Mouse (Mus musculus) mature B cell (primary cell): Measurements from ENCODE around the gene Tcaf1.

Experiments
- in situ Hi-C: fragments of 300-500 bp; cut with MboI; formaldehyde crosslinking; loops from 2 replicates; pipeline ENCODE4 v1.14.3; 2019

Gene Tcaf1

DNA sequence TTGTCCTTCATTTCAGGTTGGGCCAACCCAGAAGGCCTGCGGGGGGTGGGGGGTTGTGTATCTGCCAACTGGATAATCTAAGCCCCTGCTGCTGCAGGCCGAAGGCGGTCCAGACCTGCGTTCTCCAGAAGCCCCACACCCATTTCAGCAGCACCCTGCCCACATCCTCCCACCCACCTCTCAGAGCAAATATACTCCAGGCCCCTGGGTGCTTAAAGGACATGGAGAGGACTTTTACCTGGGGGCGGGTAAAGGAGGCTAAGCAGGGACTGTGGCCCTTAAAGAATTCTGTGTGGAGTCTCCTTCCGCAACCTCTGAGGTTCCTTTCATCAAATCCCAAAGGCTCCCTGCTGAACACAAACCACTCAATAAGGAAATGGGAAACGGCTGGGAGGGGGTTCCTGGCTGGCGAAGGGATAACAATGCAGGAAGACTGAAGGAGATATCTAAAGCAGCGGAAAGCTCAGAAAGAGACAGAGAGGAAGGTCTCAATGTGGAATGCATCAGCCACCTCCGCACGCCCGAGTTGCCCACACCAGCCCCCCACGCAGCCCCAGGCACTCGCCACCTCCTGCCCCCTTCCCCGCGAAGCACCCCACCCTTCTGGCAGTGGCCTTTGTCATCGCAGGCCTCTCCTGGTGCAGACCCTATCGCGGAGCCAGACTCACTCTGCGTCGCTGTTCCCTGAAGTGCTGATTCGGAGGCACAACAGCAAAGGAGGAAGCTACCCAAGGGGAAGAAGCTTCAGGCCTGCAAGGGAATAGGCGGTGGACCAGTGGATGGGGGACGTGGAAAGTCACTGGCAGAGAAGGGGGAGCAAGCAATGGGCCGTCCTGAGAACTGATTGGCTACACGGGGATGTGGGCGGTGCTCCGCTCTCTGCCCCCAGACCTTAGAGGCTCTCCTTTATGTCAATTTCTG, at the start of gene Tcaf1:
Gene Tcaf1, minus strand, starts transcription at position 798 of the 921 bp plus-strand sequence.
- in situ Hi-C loops, result no loop called here

DNA sequence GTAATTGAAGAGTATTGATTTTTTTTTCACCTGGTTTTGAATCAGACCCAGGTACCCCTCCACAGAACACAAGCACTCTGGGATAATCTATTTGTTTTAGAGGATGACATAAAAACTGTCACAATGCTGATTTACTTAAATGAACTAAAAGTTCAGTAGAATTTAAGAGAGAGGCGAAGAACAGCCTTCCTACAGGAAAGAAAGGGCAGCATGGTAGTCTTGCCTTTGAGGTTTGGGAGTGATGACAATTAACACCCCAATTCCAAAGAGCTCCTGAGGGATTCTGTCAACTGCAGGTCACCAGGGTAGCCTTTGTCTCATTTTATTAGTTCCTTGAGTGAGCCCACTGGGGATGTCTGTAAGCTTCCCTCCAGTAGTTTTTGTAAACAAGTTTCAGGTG, 46.2 kb upstream of the Tcaf1 start, which contains the start of gene Olfr38:
Gene Olfr38, plus strand, starts transcription at position 301 of the 400 bp plus-strand sequence.
- in situ Hi-C loops, result no loop called here

DNA sequence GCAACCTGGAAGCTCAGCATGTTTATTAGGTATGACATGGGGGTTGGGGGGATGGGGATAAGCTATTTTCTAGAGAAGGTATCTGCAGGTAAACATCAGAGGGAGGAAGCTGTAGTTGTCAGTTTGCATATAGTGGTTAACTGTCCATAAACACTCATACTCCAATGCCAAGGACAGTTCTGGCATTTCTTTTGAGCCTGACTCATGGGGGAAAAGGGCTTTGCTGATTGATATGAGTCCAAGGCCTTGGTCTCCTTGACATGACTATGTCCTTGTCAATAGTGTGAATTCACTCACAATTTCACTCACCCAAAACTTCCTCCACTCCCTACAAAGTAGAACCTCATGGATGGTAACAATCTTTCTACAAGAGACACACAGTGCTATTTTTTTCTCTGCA, 38.0 kb upstream of the Tcaf1 start:
- in situ Hi-C loops, result no loop called here

DNA sequence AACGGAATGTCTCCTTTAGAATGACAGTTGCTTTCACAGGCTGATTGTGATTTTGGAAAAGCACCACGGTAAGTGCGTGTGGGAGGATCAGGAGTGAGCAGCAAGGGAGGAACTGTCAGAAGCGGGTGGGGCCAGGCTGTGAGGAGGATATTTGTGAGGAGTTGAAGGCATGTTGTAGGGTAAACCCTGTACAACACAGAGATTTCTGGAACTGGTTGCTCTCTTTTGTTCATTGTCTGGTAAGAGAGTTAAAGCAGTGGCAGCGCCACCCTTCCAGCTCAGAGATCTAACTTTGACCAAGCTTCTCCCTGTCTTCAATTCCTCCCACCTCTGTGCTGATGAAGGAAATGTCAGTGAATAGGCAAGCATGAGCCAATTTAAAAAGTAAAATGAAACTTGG, 32.4 kb upstream of the Tcaf1 start:
- in situ Hi-C loops, result no loop called here

DNA sequence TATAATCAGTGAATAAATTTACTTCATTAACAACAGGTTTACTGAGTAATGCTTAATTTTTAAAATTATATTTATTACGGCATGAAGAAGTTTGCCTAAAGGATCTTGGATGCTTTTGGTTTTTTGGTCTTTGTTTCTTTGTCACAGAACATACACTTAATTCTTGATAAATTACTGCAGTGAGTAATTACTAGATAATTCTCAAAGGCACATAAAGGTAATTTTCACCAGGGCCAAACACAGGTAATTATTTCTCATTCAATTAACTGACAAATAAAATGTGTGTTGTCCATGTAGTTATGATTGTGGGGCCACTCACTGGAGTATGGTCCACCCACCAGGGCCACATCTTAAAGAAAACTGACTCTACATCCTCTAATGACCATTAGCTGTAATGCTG, 29.2 kb upstream of the Tcaf1 start, which contains the start of gene Olfr453:
Gene Olfr453, plus strand, starts transcription at position 301 of the 400 bp plus-strand sequence.
- in situ Hi-C loops, result no loop called here

DNA sequence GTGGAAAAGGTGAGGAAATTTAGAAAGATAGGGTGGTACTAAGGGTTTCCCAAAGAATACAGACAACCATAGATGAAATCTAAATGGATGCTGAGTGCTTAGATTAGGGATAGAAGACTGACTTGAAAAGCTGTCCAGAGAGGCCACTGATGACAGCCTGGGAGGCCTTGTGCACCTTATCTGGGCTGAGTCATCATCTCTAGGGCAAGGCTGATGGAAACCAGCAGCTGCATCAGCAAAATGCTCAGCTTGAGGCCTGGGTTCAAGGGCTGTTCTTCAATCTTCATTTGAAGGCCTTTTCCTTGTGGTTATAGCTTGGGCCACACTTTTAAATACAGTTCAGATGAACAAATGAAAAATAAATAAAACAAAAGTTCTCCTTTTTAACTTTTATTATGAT, 8.1 kb upstream of the Tcaf1 start:
- in situ Hi-C loops, result no loop called here

DNA sequence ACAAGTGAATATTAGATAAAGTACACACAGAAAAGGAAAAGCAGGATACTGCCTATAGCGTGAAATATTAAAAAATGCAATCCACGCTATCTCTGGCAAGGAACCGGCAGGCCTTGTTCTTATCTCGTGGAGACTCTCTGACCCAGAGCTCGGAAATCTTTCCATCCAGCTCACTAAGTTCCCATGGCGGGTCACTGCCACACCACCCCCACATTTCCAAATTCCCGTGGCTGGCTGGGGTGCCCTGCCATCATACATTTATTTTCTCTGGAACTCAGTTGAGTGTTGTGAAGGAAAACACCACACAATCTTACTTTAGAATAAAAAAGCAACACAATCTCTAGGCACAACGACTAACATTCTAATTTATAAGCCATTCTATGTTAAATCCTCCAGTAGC, 4.8 kb upstream of the Tcaf1 start:
- in situ Hi-C loops, result no loop called here

DNA sequence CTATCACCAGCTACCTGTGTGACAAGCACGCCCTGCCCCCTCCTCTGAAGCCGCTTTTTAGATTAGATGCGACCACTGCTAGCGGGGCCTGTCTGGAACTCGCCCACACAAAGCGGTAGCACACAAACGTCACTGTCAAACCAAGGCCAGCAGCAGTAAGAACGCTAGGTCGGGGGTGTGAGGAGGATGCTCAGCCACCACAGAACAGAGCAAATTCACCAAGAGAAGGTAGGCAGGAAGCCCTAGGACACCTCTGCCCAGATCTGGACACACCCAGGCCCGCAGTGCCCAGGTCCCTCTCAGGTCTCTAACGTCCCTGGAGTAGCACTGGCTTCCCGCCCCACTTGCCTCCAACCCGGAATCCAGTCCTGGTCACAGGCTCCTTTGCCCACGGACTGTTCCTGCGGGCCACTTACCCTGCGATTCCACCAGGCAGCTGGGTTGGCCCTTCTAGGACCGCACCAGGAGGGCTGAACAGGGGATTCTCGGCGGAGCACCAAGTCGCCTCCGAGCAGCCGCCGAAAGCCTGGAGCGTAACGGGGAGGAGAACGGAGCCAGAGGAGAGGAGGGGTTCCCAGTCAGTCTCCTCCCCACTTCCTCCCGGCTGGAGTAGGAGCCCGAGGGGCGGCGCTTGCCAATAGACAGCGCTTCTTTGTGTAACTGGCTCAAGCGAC, 17.2 kb downstream of the Tcaf1 start:
- in situ Hi-C loops, result no loop called here

DNA sequence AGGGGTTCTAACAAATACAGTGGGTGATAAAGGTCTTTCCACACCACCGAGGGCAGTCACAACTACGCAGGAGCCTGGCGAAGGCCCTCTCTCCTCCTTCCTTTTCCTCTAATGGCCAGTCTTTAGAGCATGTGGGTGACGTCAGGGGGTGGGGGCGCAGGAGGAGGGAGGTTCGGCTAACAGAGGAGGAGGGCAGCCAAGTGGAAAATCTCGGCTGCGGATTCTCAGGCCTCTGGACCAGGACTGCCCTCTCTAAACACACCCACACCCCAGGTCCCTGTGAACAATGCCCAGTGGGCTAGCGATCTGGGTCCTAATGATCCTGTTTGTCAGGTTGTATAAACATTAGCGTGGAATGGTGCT, 17.8 kb downstream of the Tcaf1 start:
- in situ Hi-C loops, result no loop called here

DNA sequence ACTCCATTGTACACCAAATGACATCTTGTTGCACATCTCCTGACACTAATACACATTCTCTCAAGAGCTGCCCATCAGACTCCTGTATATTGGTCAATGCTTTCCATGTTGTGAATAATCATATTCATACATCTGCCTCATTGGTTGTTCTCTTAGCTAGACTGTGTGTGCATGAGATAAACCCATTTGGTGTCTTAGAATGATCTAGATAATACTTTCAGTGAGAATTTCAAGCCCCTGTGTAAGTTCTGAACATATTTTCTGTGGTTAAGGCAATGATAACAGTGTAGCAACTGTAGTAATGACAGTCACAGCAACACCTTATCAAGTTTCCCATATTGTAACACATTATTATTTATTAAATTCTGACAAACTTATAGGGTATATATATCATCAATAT, 20.1 kb downstream of the Tcaf1 start:
- in situ Hi-C loops, result no loop called here

DNA sequence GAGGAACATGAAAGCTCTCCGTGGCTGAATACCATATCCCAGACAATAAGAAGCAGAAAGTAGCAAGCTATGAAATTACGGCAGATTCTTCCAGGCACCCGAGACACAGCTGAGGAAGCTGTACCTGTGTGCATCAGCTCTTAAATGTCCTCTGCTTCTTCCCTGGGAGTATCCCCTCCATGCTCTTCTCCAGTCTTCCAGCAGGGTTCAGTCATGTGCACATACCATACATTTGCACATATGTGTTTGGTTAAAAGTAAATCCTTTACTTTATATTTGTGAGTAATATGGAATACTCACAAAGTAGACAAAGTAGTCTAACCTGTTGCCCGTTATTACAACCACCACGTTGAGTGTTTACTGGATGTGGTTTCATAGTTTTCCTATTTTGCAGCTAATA, 22.0 kb downstream of the Tcaf1 start:
- in situ Hi-C loops, result no loop called here

DNA sequence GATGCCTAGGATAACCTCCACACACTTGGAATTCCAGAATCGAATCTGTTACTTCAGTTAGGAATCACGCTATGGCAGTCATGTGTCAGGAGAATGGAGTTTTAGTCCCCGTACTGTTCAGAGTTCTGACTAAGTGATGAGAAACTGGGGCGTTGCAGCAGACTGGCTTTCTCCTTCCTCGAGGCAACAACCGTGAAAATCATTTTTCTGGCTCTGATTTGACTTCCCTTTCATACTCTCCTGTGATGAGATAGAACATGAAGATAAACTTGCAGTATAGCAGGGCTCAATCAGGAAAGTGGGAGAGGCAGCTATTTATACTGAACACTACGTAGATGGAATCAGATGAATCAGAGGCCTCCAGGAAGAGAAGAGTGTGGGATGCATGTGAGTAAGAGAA, 29.8 kb downstream of the Tcaf1 start:
- in situ Hi-C loops, result no loop called here

DNA sequence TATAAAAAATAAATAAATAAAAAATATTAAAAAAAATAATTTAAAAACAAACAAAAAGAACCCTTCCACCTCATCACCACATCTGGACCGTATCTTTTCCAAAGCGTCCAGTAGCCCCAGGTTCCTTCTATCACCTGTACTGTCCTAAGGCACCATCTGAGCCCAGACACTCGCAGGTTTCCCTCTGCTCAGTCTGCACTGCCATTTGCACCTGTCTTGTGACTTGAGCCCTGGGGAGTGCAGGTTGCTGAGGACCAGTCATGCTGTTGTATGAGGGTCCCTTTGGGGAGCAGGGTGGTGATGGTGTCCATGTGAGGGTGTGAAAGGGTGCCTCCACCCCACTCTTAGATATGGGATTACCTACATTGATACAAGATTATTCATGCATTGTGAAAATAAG, 33.9 kb downstream of the Tcaf1 start:
- in situ Hi-C loops, result no loop called here

DNA sequence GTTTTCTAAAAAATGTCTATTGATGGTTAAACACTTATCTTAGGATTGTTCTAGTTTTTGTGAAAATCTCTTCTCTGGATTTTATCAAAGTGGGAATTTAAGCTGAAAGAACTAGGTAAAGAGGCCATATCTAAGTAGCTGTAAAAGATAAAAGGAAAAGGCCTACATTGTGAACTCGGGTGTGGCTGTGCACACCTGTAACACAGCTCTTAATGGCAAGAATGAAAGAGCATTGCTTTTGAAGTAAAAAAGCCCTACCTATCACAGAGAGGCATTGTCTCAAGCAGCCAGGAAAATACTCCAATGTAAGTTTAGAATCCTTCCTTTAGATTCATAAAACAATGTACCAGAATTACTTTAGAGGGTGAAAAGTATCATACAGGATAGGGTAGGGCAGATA, 38.1 kb downstream of the Tcaf1 start:
- in situ Hi-C loops, result no loop called here

DNA sequence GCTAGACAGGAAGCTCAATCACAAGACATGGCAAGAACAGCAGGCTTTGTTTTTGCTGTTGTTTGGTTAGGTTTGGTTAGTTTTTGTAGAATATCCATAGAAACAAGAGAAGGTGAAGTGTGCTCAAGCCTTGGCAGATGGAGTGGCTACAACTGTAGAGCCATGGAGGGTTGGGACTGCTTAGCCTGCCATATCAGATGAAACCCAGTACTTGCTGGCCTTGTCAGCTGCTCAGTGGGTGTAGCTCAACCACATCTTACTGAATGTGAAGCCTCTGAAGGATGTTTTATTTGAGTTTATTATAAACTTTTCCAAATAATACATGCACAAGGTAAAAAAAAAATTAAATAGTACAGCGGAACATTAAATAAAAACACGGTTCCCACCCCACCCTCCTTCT, 42.2 kb downstream of the Tcaf1 start:
- in situ Hi-C loops, result no loop called here

DNA sequence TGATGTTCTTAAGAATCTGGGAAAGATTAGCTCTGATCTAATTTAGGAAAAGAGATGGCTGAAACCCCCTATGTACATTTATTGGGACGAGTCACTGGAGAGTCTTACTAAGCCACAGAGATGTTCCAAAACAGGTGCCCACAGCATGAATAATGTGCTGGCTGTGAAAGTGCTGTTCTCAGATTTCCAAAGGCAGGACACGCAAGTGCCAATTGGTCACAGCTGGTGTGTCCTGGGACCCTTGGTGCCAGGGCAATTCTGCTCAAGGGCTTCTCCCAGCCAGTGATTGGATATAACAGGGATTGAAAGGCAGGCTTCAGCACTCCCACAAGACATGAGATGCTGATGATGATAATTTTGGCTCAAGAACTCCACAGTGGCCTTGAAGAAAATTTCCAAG, 48.1 kb downstream of the Tcaf1 start:
- in situ Hi-C loops, result no loop called here

DNA sequence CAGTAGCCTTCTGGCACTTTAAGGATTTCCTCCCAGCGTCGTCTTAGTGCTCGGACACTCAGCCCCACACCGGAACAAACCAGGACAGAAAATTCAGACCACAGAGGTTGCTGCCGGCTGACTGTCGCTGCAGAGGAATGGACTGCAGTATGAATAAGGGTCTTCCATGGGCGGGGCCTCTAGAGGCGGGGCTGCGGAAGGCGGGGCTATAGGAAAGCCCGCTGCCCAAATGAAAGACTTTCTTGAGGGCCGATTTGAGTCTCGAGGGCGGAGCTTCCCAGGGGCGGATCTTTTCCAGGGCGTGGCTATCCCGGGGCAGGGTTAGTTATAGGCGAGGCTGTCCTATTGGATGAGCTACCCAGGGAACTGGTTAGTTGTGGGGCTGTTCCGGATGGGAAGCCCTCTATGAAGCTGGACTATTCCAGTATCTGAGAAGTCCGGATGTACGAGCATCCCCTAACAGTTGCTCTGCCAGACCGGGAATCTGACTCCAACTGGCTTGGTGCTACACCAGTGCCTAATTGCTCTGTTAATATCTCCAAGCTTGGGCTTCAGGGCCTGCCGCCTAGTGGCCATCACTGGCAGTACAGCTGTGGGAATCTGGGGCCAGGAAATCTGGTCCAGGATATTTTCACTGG, 64.9 kb downstream of the Tcaf1 start, which contains the start of gene Tcaf2:
Gene Tcaf2, minus strand, starts transcription at position 343 of the 638 bp plus-strand sequence.
- in situ Hi-C loops, result no loop called here

DNA sequence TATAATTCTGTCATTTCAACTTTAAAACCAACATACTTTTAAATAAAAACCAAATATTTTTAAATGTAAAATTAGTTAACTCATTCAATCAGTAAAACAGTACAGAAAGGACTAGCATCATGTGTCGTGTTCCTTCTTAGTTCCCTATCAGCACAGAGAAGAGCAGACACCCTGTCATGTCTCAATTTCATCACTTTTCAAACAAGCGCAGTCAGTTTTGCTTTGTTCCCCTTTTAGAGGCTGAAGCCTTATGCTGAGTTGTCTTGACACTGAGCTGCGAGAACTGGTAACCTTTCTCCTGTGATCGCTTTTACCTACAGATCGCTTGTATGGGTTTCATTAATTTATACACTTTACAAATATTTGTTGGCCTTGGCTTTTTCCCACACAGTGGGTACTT, 75.5 kb downstream of the Tcaf1 start:
- in situ Hi-C loops, result no loop called here

DNA sequence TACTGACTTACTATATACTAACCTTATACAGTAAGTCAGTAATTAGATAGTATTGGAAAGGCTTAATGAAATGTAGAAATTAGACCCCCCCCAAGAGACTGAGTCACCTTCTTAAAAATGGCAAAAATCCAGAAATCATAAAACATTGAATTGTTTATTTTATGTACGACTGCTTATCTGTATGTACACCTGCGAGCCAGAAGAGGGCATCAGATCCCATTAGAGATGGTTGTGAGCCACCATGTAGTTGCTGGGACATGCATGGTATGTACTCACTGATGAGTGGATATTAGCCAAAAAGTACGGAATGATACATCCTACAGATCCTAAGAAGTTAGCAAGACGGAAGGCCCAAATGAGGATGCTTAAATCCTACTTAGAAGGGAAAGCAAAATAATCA, 78.5 kb downstream of the Tcaf1 start:
- in situ Hi-C loops, result no loop called here
